Mouse (Mus musculus) retina, postnatal 1 day (tissue): ENCODE measurements around the gene Carm1.
"Not testable (repeated sequence)": the region's sequence is repeated elsewhere in the genome, so short reads cannot be mapped to it uniquely, and the experiment has no call there.

Experiments
- DNase-seq: peaks from one replicate; pipeline ENCODE4 v3.0.0-alpha.2; 2012

Gene Carm1

DNA sequence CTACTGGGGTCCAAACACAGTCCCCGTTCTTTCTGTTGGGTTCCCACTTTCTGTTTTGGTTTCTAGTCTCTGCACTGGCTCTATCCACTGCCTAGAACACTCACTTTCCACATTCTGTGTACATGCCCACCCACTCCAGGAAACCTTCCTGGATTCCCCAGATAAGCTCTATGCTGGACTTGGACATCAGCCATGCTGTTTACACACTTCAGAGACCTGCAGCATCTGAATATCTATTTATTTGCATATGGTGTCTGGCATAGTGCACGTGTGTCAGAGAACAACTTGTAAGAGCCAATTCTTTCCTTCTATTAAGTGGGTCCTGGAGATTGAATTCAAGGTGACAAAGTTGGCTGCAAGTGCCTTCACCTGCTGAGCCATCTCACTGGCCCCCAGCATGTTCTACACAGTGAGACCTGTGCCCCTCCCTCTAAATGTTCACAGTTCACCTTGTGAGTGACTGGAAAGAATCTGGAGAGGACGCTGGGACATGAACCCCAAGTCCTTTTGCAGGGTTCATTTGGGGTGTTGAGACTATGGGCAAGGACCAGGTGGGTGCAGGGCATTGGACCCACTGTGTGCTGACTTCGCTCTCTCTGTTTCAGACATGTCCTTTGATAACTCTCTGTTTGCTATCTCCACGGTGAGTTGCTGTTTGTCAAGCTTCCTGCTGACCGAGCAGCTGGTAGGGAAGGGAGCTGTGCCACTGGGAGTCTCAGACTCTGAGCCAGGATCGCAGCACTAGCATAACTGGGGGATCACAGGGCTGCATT is 6.5 kb upstream of the Carm1 start:
- no peak for DNase-seq

DNA sequence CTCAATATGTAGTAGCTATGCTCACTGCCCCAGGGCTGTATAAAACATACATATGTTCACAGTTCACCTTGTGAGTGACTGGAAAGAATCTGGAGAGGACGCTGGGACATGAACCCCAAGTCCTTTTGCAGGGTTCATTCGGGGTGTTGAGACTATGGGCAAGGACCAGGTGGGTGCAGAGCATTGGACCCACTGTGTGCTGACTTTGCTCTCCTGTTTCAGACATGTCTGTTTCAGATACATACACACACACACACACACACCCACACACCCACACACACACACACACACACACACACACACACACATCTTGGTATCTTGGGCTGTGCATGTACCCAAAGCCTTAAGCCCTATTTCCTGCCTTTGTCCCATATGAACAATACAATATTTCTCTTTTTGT is 4.7 kb upstream of the Carm1 start:
- DNase-seq: not testable (repeated sequence)

DNA sequence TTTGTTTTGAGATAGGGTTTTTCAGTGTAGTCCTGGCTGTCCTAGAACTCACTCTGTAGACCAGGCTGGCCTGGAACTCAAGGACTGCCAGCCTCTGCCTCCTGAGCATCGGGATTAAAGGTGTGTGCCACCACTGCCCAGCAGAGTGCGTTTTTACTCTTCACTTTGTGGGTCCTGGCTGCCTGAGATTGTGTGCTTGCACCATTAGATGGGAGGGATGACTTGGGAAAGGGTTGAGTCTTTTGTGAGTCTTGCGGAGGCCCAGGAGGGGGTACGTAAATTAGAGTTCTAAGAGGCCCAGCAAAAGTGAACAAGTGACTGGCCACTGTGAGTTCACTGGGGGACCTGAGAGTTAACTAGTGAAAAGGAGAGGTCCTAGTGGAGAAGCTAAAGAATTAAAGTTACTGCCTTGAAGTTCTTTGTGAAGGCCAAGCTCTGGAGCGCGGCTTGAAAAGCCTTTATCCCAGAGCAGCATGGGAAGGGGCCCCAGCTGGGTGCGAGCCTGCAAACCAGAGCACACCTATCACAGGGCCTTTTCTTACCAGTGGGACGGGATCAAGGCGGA is 1.3 kb upstream of the Carm1 start:
- DNase-seq: no peak

DNA sequence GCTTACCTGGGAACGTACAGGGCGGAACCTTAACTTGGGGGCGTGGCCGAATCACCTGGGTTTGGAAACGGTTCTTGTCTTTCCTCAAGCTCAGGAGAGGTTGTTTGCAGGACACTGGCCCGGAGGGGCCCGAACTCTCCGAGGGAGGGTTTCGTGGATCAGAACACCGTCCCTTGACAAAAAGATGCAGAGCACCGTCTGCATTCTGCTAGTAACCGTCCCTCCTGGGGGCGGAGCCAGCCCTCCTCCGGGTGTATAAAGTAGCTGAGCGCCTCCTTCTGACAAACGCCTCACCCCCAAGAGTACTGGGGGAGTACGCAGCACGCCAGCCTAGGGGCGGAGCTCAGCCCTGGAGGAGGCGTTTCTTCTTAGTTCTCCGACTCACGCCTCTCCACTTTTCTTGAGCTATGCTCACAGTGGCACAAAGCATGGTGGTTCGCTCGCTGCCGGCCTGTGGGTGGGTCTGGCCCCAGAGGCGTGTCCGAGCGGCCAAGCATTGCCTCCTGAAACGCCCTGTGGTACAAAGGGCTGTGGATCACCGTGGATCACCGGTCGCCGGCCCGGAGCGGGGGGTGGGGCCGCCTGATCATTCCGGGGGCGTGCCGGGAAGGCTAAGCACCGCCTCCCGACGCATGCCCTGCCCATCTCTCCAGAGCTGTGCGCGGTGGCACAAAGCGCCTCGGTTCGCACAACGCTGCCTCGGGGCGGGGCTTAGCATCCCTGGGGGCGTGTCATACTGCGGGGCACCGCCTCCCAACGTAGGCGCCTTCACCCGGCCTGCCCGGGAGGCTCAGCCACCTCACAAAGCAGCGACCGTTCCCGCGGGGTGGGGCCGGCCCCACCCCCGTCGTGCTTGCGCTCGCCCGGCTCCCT is 542 bp upstream of the Carm1 start:
- peak; percentile 99 for DNase-seq

DNA sequence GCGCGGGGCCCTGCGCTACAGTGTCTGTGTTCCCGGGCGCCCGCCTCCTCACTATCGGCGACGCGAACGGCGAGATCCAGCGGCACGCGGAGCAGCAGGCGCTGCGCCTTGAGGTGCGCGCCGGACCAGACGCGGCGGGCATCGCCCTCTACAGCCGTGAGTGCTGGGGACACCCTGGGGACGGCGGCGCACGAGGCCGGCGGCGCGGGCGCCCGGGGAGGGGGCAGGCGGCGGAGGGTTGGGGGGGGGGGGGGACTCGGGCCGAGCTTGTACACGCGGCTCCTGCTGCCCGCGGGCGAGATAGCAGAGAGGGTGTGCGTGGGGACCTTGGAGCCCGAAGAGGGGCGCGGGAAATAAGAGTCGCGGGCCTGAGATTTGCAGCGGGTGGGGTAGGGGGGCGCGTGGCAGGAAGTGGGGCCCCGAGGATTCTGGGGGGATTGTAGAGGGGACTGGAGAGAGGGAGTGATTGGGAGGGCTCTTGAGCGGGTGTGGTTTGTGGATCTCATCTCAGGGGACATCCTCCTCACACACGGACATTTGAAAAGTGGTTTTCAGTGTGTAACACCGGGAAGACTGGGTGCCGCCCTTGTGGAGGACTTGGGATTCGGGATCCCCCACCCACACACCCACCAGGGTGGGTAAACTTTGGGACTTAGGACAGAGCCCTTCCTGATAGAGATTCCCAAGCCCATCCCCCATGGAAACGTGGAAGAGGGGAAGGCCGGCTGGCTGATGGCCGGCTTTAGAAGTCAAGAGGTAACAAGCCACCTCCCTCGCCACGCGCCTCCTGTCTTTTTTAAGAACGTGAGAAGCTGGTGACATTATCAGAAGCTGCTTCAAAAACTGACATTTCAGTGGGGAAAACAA is 614 bp downstream of the Carm1 start:
- DNase-seq: peak; percentile 82

DNA sequence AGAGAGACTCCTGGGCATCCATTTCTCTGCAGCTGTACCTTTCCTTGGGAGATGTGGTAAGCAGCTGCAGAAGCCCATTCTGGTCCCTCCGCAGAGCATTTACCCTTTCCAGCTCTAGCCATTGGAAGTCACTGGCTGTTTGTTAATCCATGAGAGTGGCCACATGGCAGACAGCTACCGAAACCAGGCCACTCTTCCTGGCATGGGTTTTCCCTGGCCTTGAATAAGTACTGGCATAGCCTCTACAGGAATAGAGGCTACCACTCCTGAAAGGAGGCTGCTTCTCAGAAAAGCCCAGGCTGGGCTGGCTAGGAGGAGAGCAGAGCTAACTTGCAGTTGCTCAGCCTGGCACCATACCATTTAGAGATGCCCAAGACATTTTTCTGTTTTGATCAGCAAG is 4.4 kb downstream of the Carm1 start:
- no peak for DNase-seq

DNA sequence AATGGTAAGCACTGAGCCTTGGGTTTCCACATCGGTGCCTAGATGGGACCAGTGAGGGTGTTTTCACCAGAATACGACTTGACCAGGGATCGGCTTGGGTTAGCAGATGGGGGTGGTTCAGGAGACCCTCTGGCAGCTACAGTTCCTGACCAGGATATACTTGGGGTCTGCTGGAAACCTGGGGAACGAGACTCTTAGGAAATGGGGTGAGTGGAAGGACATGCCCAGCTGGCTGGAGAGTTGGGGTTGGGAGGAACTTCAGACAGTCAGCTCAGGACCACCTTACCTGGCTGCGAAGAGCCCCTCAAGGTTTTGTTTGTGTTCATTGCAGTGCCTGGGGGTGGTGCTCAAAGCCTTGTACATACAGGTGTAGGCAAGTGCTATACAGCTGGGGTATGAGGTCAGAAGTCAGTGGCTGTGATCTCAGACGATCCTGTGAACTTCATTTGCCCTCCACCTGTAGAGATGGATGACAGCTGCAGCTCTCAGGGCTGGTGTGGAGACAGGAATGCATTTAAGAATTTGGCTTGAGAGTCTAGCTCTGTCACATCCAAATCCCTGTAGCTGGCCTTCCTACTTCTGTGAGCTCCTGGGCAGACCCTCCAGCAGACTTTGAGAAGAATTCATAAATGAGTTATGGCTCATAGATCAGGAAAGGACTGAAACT is 7.0 kb downstream of the Carm1 start:
- DNase-seq: no peak

DNA sequence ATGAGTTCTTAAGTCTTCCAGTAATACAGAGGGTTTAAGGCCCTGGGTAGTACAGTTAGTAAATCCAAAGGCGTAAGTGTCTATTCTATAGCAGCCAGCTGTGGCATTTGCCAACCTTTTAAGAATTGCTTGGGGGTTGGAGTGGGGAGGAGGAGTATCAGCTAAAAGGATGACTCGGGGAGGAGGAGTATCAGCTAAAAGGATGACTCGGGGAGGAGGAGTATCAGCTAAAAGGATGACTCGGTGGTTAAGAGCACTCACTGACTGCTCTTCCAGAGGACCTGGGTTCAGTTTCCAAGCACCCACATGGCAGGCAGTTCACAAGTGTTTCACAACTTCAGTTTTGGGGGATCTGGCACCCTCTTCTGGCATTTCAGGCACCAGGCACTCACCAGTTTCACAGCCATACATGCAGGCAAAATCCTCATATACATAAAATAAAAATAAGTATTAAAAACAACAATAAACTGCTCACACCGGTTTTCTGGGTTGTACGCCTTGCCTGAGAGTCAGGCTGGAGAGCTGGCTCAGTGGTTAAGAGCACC is 8.6 kb downstream of the Carm1 start:
- DNase-seq: no peak

DNA sequence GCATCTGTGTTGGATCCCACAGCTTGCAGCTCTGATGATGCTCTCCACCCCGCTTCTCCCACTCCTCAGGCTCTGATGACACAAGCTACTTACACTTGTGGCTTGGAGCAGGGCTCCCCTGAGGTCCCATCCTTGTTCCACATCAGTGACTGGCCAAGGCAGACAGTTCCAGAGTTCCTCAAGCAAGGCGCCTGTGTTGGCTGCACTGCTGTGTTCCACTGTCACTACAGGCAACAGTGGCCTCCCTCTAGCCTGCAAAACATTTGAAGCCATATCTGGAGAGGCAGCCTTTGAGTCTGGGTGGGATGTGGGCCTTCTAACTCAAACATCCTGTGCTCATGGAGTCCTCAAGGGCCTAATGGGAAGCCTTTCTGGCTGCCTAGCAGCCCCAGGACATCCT is 10.3 kb downstream of the Carm1 start:
- no peak for DNase-seq

DNA sequence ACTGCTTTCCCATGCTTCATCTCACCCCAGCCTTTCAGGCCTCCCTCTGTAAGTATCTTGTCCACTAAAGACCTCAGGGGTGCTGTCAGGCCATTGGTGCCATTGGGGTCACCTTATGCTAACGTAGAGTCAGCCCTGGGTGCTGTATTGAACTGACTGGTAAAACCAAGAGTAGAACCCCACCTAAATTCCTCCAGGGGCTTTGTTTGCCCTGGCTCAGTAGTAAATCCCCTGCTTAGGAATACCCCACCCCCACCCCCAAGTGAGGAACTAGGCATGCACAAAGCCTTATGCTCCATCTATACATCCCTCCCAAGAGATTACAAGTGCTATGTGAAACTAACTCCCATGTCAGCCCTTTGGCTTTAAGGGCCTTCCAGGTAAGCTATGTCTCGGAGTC is 10.9 kb downstream of the Carm1 start:
- no peak for DNase-seq

DNA sequence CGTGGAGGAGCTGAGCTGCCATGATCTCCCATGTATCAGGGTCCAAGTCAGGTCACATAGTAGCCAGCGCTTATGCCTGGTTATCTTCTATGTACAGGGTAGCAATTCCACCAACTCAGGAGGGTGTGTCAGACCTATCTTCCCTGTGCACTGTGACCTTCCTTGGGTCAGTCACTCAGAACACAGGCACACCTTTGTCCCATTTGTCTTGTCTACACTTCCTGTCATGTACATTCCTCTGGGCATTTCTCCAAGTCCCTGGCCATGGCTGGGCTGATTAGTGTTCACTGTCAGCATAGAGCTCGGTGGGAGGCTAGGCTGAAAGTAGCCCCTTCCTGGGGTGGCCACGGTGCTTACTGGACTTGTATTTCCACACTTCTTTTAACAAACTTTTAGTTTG is 11.7 kb downstream of the Carm1 start:
- no peak for DNase-seq

DNA sequence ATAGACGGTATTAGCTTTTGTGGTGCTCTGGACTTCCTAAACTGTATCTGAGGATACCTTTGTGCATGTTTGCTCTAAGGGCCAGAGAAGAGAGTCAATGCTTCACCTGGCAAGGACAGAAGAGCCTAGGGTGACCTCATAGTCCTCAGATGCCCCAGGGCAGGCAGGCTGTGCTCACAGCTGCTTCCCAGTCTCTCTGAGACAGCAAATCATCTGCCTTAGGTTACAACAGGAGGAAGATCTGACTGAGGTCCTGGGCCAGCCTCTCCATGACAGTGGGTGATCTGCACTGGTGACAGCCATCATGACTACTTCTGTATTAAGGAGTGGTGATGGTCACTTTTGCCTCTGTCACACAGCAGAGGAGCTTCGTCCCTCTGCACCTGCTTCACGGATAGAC is 12.5 kb downstream of the Carm1 start:
- no peak for DNase-seq

DNA sequence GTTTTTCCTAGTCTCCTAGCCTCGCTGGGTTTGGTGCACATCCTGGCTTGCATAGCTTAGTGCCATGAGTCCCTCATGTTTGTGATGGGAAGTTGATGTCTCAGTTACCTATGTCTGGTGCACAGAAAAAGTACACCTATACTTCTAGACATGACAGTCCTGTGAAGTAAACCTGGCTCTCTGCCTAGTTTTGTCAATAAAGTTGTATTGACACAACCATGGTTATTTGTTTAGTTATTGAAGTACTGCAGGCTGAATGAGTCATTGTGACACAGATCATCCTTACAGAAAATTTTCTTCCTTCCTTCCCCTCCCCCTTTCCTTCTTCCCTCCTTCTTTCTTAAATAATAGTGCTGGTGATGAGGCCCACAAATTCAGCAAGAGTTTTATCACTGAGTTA is 17.7 kb downstream of the Carm1 start:
- DNase-seq: no peak

DNA sequence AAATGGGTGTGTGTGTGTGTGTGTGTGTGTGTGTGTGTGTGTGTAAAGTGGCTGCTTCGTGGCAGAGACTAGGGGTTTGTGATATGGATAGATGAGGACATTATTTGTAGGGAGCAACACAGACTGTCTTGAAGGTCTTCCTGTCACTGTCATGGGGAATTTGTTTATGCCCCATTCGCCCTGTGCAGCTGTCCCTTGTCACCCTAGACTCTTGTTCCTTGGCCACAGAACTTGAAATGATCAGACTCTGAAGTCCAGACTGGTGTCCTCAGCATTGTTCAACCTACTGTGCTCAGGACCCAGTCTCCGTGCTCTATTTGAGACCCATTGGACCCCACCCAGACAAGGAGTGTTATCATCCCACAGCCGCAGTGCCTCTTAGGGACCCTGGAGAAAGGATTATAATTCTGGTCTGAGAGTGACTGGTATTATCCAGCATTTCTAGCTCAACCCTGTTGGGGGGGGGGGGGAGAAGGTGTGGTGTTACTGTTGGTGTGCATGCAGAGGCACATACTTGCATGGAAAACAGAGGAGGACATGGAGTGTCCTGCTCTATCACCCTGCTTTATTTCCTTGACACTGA is 18.4 kb downstream of the Carm1 start:
- no peak for DNase-seq

DNA sequence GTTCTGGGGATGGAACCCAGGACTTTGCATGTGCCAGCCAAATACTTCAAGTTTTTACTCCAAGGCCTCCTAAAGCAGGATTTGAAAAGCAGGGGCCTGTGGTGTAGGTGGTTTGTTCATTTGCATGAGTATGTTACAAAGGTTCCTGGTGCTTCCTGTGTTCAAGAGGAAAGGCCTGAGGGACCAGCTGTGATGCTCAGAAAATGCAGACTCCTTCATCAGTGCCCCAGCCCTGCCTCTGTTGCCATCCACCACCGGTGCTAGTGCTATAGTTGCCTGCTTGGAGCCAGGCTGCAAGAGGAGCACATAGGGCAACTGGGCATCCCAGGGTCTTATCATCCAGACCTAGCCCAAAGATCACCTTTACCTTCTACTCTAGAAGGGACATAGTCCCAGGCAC is 19.8 kb downstream of the Carm1 start:
- DNase-seq: no peak

DNA sequence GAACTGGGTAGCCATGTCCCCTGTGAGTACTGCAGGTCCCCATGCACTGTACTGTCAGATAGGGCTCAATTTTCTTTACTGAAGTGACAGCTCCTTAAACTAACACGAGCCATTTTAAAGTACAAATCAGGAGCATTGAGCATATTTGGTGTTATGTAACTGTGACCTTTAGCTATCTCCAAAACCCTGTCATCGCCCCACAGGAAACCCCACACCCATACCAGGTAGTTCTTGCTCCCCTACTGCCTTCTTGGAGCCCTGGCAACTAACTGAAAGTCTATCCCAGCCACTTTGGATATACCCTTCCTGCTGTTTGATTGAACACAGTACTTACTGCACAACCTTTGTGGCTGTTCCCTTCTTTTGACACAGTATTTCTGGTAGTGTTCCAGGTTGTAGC is 20.4 kb downstream of the Carm1 start:
- DNase-seq: no peak

DNA sequence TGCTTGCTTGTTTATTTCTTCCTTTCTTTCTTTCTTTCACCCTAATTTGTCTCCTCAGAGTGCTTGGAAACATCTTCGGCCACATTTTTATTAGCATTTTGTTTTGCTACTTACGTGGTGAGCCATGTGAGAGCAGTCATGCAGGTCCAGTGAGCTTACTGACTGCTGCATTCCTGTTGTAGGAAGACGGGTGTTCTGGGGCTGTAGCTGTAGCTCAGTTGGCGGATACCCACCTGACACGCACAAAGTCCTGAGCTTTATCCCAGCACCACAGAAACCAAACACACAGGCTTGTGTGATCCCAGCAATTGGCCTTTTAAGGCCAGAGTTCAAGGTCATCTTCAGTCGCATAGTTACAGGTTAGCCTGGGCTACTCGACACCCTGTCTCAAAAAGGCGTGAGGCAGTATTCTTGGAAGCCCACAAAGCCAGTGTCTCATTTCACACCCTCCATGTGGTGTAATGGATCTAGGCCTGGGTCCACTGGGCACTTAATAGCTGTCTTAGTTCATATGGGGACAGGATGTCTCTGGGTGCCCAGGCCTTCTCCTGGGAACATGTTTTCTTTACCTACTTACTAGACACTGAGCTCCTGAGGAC is 22.1 kb downstream of the Carm1 start:
- DNase-seq: no peak

DNA sequence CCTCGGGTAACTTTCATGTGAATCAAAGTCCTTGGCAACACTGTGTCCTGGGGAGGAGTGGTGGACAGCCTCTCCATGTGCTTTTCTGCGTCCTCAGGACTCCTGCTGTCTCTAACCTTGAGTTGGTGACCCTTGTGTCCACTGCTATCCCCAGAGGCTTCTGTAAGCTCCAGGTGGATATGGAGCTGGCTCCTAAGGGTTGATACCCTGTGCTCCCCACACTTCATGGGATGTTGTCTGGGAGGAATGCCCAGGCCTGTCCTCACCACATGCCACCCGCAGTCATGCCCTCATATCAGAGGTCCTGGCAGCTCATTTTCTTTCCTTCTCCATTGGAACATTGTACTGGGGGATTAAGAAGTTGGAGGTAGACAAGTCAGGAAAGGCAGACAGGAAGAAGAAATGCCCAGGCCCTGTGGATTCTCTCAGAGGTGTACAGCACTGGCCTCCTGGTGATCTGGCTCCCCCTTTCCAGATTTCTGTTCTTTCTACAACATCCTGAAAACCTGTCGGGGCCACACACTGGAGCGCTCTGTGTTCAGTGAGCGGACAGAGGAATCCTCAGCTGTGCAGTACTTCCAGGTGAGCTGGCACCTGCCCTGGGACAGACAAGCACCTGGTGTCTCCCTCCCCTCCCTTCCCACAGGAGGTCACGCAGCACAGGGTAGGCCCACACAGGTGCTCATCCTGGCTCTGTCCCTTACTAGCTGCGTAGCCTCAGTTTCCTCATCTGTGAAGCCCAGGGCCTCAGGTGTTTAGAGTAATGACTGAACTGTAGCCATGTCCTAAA is 27.5 kb downstream of the Carm1 start:
- no peak for DNase-seq

DNA sequence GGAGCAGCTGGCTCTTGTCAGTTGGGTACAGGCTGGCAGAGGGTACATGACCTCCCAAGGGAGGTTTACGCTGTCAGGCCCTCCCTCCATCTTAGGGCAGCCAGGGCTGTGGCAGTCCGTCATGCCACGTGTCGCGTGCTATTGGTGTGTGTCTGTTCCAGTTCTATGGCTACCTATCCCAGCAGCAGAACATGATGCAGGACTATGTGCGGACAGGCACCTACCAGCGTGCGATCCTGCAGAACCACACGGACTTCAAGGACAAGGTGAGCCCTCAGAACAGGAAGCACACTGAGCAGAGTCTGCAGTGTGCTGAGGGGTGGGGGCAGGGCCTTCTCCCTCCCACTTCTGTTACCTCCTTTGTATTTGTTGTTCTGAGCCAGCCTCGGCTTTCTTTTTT is 28.6 kb downstream of the Carm1 start:
- DNase-seq: no peak

DNA sequence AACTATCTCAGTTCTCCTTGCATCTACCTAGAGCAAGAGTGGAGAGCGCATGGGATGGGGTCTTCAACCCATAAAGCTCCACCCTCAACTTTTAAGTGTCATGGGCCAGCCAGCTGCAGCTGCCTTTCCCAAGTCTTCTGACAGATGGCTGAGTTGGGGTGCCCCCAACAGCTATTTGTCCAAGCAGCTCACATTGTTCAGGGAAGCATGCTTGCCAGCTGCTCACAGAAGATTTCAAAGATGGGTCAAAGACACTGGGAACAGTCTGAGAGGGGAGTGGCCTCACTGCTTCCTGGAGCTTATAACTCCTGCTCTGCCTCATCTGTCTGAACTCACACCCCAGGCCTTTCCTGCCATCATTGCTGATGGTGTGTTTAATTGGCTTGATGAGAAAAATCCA is 29.6 kb downstream of the Carm1 start:
- DNase-seq: peak; percentile 72

DNA sequence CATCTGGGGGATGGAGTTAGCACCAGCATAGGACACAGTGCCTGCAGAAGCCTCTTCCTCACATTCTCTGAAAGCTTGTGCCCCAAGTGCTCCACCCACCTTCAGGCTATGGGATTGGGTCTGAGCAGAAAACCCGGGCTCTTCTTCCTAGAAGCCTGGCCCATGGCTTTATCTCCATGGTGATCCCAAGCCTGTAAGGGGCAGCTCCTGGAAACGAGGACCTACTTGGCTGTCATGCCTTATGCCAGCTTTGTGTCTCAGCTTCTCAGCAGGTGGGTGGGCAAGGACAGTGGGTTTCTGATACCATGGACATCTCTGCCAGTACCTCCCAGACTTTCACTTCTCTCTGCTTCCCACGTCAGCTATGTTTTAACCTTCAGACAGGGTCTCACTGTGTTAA is 31.5 kb downstream of the Carm1 start:
- DNase-seq: no peak
